Mouse (Mus musculus) MEL (cell line): ENCODE results near the gene Ppp6r3. TPM values are rescaled to one million over a fixed set of nuclear protein-coding genes. Genes with fewer than 3 reads are reported as not detected.

Source experiments
- DNase-seq: peaks from one replicate; pipeline ENCODE4 v3.0.0; 2011; ENCODE audit warnings: low read depth, low spot score
- H3K27ac ChIP-seq: 2 replicates; pipeline ENCODE4 v1.5.1; 2012; ENCODE audit warnings: low read depth, mild to moderate bottlenecking, control low read depth, low read length, moderate library complexity; ENCODE audit not compliant: control insufficient read depth
- H3K27me3 ChIP-seq, 2 experiments: fragments of 150-350 bp in 1 of 2; sonication (generic) in 1 of 2; 2 replicates each; pipeline ENCODE4 v1.6.1; 2012; ENCODE audit warnings: low read length in 2 of 2, mild to moderate bottlenecking in 2 of 2, improper control_type of control experiment in 1 of 2, moderate library complexity in 1 of 2; ENCODE audit not compliant: insufficient read depth in 2 of 2, control insufficient read depth in 1 of 2
- H3K36me3 ChIP-seq, 2 experiments: 2 replicates each; pipeline ENCODE4 v1.6.1; 2012 to 2014; ENCODE audit warnings: low read length in 2 of 2, improper control_type of control experiment in 1 of 2, inconsistent platforms in 1 of 2, mild to moderate bottlenecking in 1 of 2; ENCODE audit not compliant: insufficient read depth in 2 of 2, control insufficient read depth in 1 of 2
- H3K4me1 ChIP-seq, 2 experiments: fragments of 150-350 bp in 1 of 2; sonication (generic) in 1 of 2; 2 replicates each; pipeline ENCODE4 v1.6.1; 2012; ENCODE audit warnings: low read length in 2 of 2, improper control_type of control experiment in 1 of 2, mild to moderate bottlenecking in 1 of 2; ENCODE audit not compliant: insufficient read depth in 2 of 2, control insufficient read depth in 1 of 2
- H3K4me3 ChIP-seq, 2 experiments: fragments of 150-350 bp in 1 of 2; sonication (generic) in 1 of 2; 2 replicates each; pipeline ENCODE4 v1.5.1; 2012; ENCODE audit warnings: low read depth in 2 of 2, low read length in 2 of 2, mild to moderate bottlenecking in 2 of 2, moderate library complexity in 2 of 2, control low read depth in 1 of 2, improper control_type of control experiment in 1 of 2; ENCODE audit not compliant: control insufficient read depth in 1 of 2, insufficient read depth in 1 of 2
- H3K79me2 ChIP-seq: 2 replicates; pipeline ENCODE4 v1.6.1; 2012; ENCODE audit warnings: mild to moderate bottlenecking, low read length, moderate library complexity; ENCODE audit not compliant: control insufficient read depth, poor library complexity, insufficient read depth
- H3K9ac ChIP-seq: 2 replicates; pipeline ENCODE4 v1.6.1; 2012; ENCODE audit warnings: low read depth, mild to moderate bottlenecking, control low read depth, low read length, moderate library complexity; ENCODE audit not compliant: control insufficient read depth, poor library complexity, severe bottlenecking
- H3K9me3 ChIP-seq: fragments of 150-350 bp; sonication (generic); replicated peaks from 2 replicates; pipeline ENCODE4 v1.6.1; 2012; ENCODE audit warnings: mild to moderate bottlenecking, low read length, improper control_type of control experiment, moderate library complexity; ENCODE audit not compliant: insufficient read depth
- CHD1 ChIP-seq: IDR thresholded peaks from 2 replicates; pipeline ENCODE4 v1.6.1; 2012; ENCODE audit warnings: low read depth, mild to moderate bottlenecking, inconsistent platforms, low read length, improper control_type of control experiment
- CHD2 ChIP-seq: IDR thresholded peaks from 2 replicates; pipeline ENCODE4 v1.6.1; 2011; ENCODE audit warnings: low read length, improper control_type of control experiment
- CTCF ChIP-seq, 3 experiments: IDR thresholded peaks in 2 of 3; conservative IDR thresholded peaks in 1 of 3; 2 replicates each; pipeline ENCODE4 v1.5.1; 2011 to 2012; ENCODE audit warnings: low read length in 3 of 3, low read depth in 2 of 3, mild to moderate bottlenecking in 2 of 3, improper control_type of control experiment in 1 of 3, inconsistent platforms in 1 of 3, mixed read lengths in 1 of 3, moderate library complexity in 1 of 3; ENCODE audit not compliant: control insufficient read depth in 1 of 3, insufficient read depth in 1 of 3, poor library complexity in 1 of 3, severe bottlenecking in 1 of 3
- E2F4 ChIP-seq: IDR thresholded peaks from 2 replicates; pipeline ENCODE4 v1.6.1; 2011; ENCODE audit warnings: low read depth, low read length, improper control_type of control experiment, borderline replicate concordance
- ETS1 ChIP-seq: IDR thresholded peaks from 2 replicates; pipeline ENCODE4 v1.6.1; 2012; ENCODE audit warnings: low read depth, mild to moderate bottlenecking, inconsistent platforms, low read length, improper control_type of control experiment, moderate library complexity
- GABPA ChIP-seq: IDR thresholded peaks from 2 replicates; pipeline ENCODE4 v1.6.1; 2012; ENCODE audit warnings: low read depth, mild to moderate bottlenecking, inconsistent platforms, low read length, improper control_type of control experiment, moderate library complexity
- GATA1 ChIP-seq: IDR thresholded peaks from 2 replicates; pipeline ENCODE4 v1.6.1; 2011; ENCODE audit warnings: low read depth, low read length, improper control_type of control experiment
- KAT2A ChIP-seq: conservative IDR thresholded peaks from 2 replicates; pipeline ENCODE4 v1.6.1; 2012; ENCODE audit warnings: low read depth, low read length, improper control_type of control experiment, inconsistent platforms
- MAZ ChIP-seq: IDR thresholded peaks from 2 replicates; pipeline ENCODE4 v1.6.1; 2012; ENCODE audit warnings: low read depth, mild to moderate bottlenecking, inconsistent platforms, low read length, improper control_type of control experiment
- MYB ChIP-seq: IDR thresholded peaks from 2 replicates; pipeline ENCODE4 v1.6.1; 2011; ENCODE audit warnings: mild to moderate bottlenecking, low read depth, low read length, improper control_type of control experiment
- MYC ChIP-seq: IDR thresholded peaks from 2 replicates; pipeline ENCODE4 v1.6.1; 2011; ENCODE audit warnings: low read depth, mild to moderate bottlenecking, low read length, improper control_type of control experiment, moderate library complexity
- NELFE ChIP-seq: IDR thresholded peaks from 2 replicates; pipeline ENCODE4 v1.6.1; 2011; ENCODE audit warnings: low read depth, low read length, improper control_type of control experiment
- NRF1 ChIP-seq: IDR thresholded peaks from 2 replicates; pipeline ENCODE4 v1.6.1; 2014; ENCODE audit warnings: low read depth, mild to moderate bottlenecking, inconsistent platforms, low read length, improper control_type of control experiment, moderate library complexity; ENCODE audit not compliant: poor library complexity, insufficient read depth, severe bottlenecking
- POLR2AphosphoS2 ChIP-seq: IDR thresholded peaks from 2 replicates; pipeline ENCODE4 v1.6.1; 2011; ENCODE audit warnings: low read length, improper control_type of control experiment
- POLR2AphosphoS5 ChIP-seq: IDR thresholded peaks from 2 replicates; pipeline ENCODE4 v1.6.1; 2012; ENCODE audit warnings: low read depth, borderline replicate concordance, mild to moderate bottlenecking, inconsistent platforms, low read length, moderate library complexity, mixed read lengths
- RAD21 ChIP-seq: IDR thresholded peaks from 2 replicates; pipeline ENCODE4 v1.6.1; 2011; ENCODE audit warnings: mild to moderate bottlenecking, low read depth, low read length, improper control_type of control experiment
- RCOR1 ChIP-seq: IDR thresholded peaks from 2 replicates; pipeline ENCODE4 v1.6.1; 2012; ENCODE audit warnings: low read depth, mild to moderate bottlenecking, inconsistent platforms, low read length, improper control_type of control experiment
- SMC3 ChIP-seq: IDR thresholded peaks from 2 replicates; pipeline ENCODE4 v1.6.1; 2011; ENCODE audit warnings: low read depth, low read length, improper control_type of control experiment
- TAL1 ChIP-seq: IDR thresholded peaks from 2 replicates; pipeline ENCODE4 v1.6.1; 2012; ENCODE audit warnings: mild to moderate bottlenecking, inconsistent platforms, low read length, moderate library complexity, mixed read lengths
- UBTF ChIP-seq: IDR thresholded peaks from 2 replicates; pipeline ENCODE4 v1.6.1; 2012; ENCODE audit warnings: low read depth, mild to moderate bottlenecking, inconsistent platforms, low read length, improper control_type of control experiment, moderate library complexity, borderline replicate concordance; ENCODE audit not compliant: insufficient read depth
- USF1 ChIP-seq: IDR thresholded peaks from 2 replicates; pipeline ENCODE4 v1.6.1; 2014; ENCODE audit warnings: low read depth, mild to moderate bottlenecking, inconsistent platforms, low read length, improper control_type of control experiment, moderate library complexity
- USF2 ChIP-seq, 2 experiments: IDR thresholded peaks; 2 replicates each; pipeline ENCODE4 v1.6.1; 2011 to 2012; ENCODE audit warnings: improper control_type of control experiment in 2 of 2, low read length in 2 of 2, borderline replicate concordance in 1 of 2, inconsistent platforms in 1 of 2, low read depth in 1 of 2, mild to moderate bottlenecking in 1 of 2; ENCODE audit not compliant: insufficient read depth in 1 of 2
- ZC3H11A ChIP-seq: IDR thresholded peaks from 2 replicates; pipeline ENCODE4 v1.6.1; 2012; ENCODE audit warnings: low read depth, mild to moderate bottlenecking, inconsistent platforms, low read length, improper control_type of control experiment
- ZKSCAN1 ChIP-seq: IDR thresholded peaks from 2 replicates; pipeline ENCODE4 v1.6.1; 2012; ENCODE audit warnings: low read depth, mild to moderate bottlenecking, inconsistent platforms, low read length, improper control_type of control experiment, moderate library complexity
- ZMIZ1 ChIP-seq: IDR thresholded peaks from 2 replicates; pipeline ENCODE4 v1.6.1; 2012; ENCODE audit warnings: low read depth, mild to moderate bottlenecking, inconsistent platforms, low read length, improper control_type of control experiment, moderate library complexity
- ZNF384 ChIP-seq: IDR thresholded peaks from 2 replicates; pipeline ENCODE4 v1.6.1; 2012; ENCODE audit warnings: low read depth, mild to moderate bottlenecking, inconsistent platforms, low read length, improper control_type of control experiment
- polyA plus RNA-seq, 2 experiments: library from polyadenylated mRNA; stranded (reverse) in 1 of 2; unstranded in 1 of 2; fragments of >175 nt in 1 of 2; fragments of >200 nt in 1 of 2; gene quantifications; 2 replicates each; pipeline versions ENCODE4 v1.2.1 to v1.2.4; 2012; ENCODE audit warnings: low replicate concordance in 2 of 2, low read depth in 1 of 2; ENCODE audit not compliant: insufficient read length in 2 of 2, insufficient read depth in 1 of 2, missing spikeins in 1 of 2
- total RNA-seq: library from RNA; depleted of rRNA; stranded (reverse); fragments of 300-350 nt; gene quantifications from 2 replicates; pipeline ENCODE4 v1.2.3, GENCODE M21; 2012

Gene Ppp6r3
- total and polyA plus RNA-seq, 3 experiments: 49.4 to 135 (median 70.0) TPM

- H3K36me3 ChIP-seq: peaks cover 0 to 1% of the 10 kb centered on the region in 2 experiments; a peak in 1 of 4 replicates
- no peak for TF ChIP-seq GABPA
- no peak for TF ChIP-seq USF2 (IDR thresholded peaks at IDR 0.05; ENCODE audit: borderline replicate concordance in 1 of 2, insufficient read depth in 1 of 2, low read depth in 1 of 2, low read length in 2 of 2)
- no peak for TF ChIP-seq GATA1
- TF ChIP-seq, all 39 proteins: peak for 0
- Histone ChIP-seq H3K4me1 (no peaks in the 10 kb centered on the region), H3K27me3 (no peaks in the 10 kb centered on the region), H3K27ac (no peak overlapping the region), H3K79me2 (no peaks in the 10 kb centered on the region), H3K9ac (no peak overlapping the region), H3K9me3 (no peaks in the 10 kb centered on the region), H3K4me3 (no peak overlapping the region)
- DNase-seq: no peak
Observed at GRCm38 (mm10) chr19:3451649-3452048, 123.9 kb downstream of the Ppp6r3 start.

- no peak overlapping the region for H3K27ac ChIP-seq
- peak; percentile 79 for DNase-seq
- H3K79me2 ChIP-seq: no peaks in the 10 kb centered on the region
- no peaks in the 10 kb centered on the region for H3K9me3 ChIP-seq
- H3K36me3 ChIP-seq: no peaks in the 10 kb centered on the region
- no peak overlapping the region for H3K9ac ChIP-seq
- TF ChIP-seq ZC3H11A: peak; percentile 80
- no peak for TF ChIP-seq GABPA
- no peak for TF ChIP-seq KAT2A
- TF ChIP-seq USF1: no peak
- peak; percentile 89 for TF ChIP-seq SMC3
- TF ChIP-seq E2F4: no peak
- TF ChIP-seq CTCF (IDR thresholded peaks at IDR 0.05 in 2 of 3, conservative IDR thresholded peaks at IDR 0.05 in 1 of 3; ENCODE audit: control insufficient read depth in 1 of 3, insufficient read depth in 1 of 3, low read depth in 2 of 3, low read length in 3 of 3, poor library complexity in 1 of 3, severe bottlenecking in 1 of 3): peak; percentile 79 to 93 (median 91)
- TF ChIP-seq RAD21: peak; percentile 93
- no peak for TF ChIP-seq CHD2
- H3K4me3 ChIP-seq: no peak overlapping the region
- no peaks in the 10 kb centered on the region for H3K27me3 ChIP-seq
- H3K4me1 ChIP-seq: no peaks in the 10 kb centered on the region
Observed at GRCm38 (mm10) chr19:3451170-3451569, 124.4 kb downstream of the Ppp6r3 start.

GRCm38 (mm10) chr19:3450714-3451113 is 124.8 kb downstream of the Ppp6r3 start:
- H3K27me3 ChIP-seq: no peaks in the 10 kb centered on the region
- no peak overlapping the region for H3K27ac ChIP-seq
- TF ChIP-seq MAZ: no peak
- TF ChIP-seq UBTF: no peak
- no peak for TF ChIP-seq POLR2AphosphoS2
- no peak for TF ChIP-seq NRF1
- TF ChIP-seq NELFE: no peak
- TF ChIP-seq CHD1: no peak
- no peak for TF ChIP-seq GATA1
- no peak for TF ChIP-seq MYC
- TF ChIP-seq POLR2AphosphoS5: no peak
- no peak for TF ChIP-seq ZMIZ1
- no peak for TF ChIP-seq CHD2
- no peak for TF ChIP-seq ZC3H11A
- TF ChIP-seq ETS1: no peak
- TF ChIP-seq MYB: no peak
- TF ChIP-seq RCOR1: no peak
- no peak for TF ChIP-seq ZKSCAN1
- TF ChIP-seq TAL1: no peak
- no peak for TF ChIP-seq ZNF384

More at GRCm38 (mm10) chr19:3450714-3451113, 124.8 kb downstream of the Ppp6r3 start:
- Histone ChIP-seq H3K4me3 (no peak overlapping the region), H3K4me1 (no peaks in the 10 kb centered on the region), H3K79me2 (no peaks in the 10 kb centered on the region), H3K36me3 (no peaks in the 10 kb centered on the region), H3K9ac (no peak overlapping the region), H3K9me3 (no peaks in the 10 kb centered on the region)
- no peak for DNase-seq
